Mouse (Mus musculus) lung, embryonic 16.5 days (tissue): ENCODE data around the gene Hlcs. TPM values are rescaled to one million over a fixed set of nuclear protein-coding genes. Genes with fewer than 3 reads are reported as not detected.

Experiments used
- ATAC-seq: fragments of 200-750 bp; cut with Nextera tagmentation; 2 replicates; pipeline ENCODE4 v1.8.0; 2017; ENCODE audit warnings: low read depth, mild to moderate bottlenecking, moderate library complexity
- H3K27ac ChIP-seq: fragments of 300-500 bp; sonication (generic); 2 replicates; pipeline ENCODE4 v1.5.1; 2014; ENCODE audit warnings: mild to moderate bottlenecking, control low read depth, low read length
- H3K27me3 ChIP-seq: fragments of 300-500 bp; sonication (generic); 2 replicates; pipeline ENCODE4 v1.6.1; 2014; ENCODE audit warnings: low read depth, low read length, mixed read lengths; ENCODE audit not compliant: control insufficient read depth, insufficient read depth
- H3K36me3 ChIP-seq: fragments of 300-500 bp; sonication (generic); 2 replicates; pipeline ENCODE4 v1.6.1; 2014; ENCODE audit warnings: low read length; ENCODE audit not compliant: control insufficient read depth, insufficient read depth
- H3K4me1 ChIP-seq: fragments of 300-500 bp; sonication (generic); replicated peaks from 2 replicates; pipeline ENCODE4 v1.6.1; 2014; ENCODE audit warnings: low read length, mixed read lengths; ENCODE audit not compliant: control insufficient read depth, insufficient read depth
- H3K4me2 ChIP-seq: fragments of 300-500 bp; sonication (generic); 2 replicates; pipeline ENCODE4 v1.6.1; 2014; ENCODE audit warnings: low read depth, low read length, control low read depth
- H3K4me3 ChIP-seq: fragments of 300-500 bp; sonication (generic); 2 replicates; pipeline ENCODE4 v1.5.1; 2014; ENCODE audit warnings: mild to moderate bottlenecking, low read length, control low read depth
- H3K9ac ChIP-seq: fragments of 300-500 bp; sonication (generic); 2 replicates; pipeline ENCODE4 v1.6.1; 2014; ENCODE audit warnings: low read length, control low read depth
- H3K9me3 ChIP-seq: fragments of 300-500 bp; sonication (generic); 2 replicates; pipeline ENCODE4 v1.6.1; 2016; ENCODE audit warnings: low read length; ENCODE audit not compliant: control insufficient read depth
- WGBS: fragments of 180-500 bp; shearing (Covaris S2); extraction: QIAGEN DNeasy Blood & Tissue Kit; methylation state at CpG from one replicate; pipeline ENCODE4 v1.1.7; 2014; 5-methylcytosine and 5-hydroxymethylcytosine counted together
- polyA plus RNA-seq: library from polyadenylated mRNA; unstranded; fragments of >200 nt; fragmentation: Nextera tagmentation; extraction: Ambion mirVana; gene quantifications from 2 replicates; pipeline ENCODE4 v1.2.1, GENCODE M21; 2015

Hlcs gene
- polyA plus RNA-seq, 1 experiment from 2014 or later: 7.5 TPM

GRCm38 (mm10) chr16:94283972-94284371 lies 29.4 kb downstream of the Hlcs start:
- Histone ChIP-seq H3K36me3 (peaks cover 2% of the 10 kb centered on the region; the same call in 1 of the 2 replicates), H3K27me3 (no peaks in the 10 kb centered on the region), H3K4me1 (peaks cover under 1% of the 10 kb centered on the region), H3K4me3 (no peak overlapping the region), H3K4me2 (no peak overlapping the region), H3K9me3 (no peaks in the 10 kb centered on the region), H3K9ac (no peak overlapping the region), H3K27ac (no peak overlapping the region)
- 90% methylated on average over 3 of the region's 3 CpGs for WGBS
- ATAC-seq: no peak

DNA sequence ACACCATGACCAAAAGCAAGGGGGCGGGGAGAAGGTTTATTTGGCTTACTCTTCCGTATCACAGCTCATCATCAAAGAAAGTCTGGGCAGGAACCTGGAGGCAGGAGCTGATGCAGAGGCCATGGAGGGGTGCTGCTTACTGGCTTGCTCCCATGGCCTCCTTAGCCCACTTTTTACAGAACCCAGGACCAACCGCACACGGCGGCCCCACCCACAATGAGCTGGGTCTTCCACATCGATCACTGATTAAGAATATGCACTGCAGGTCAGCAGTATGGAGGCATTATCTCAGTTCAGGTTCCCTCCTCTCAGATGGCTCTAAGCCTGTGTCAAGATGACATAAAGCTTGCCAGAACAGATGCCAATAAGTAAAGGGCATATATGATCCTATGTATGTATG lies 42.5 kb downstream of the Hlcs start:
- no peak overlapping the region for H3K27ac ChIP-seq
- no peak overlapping the region for H3K4me2 ChIP-seq
- H3K4me1 ChIP-seq: no peaks in the 10 kb centered on the region
- H3K4me3 ChIP-seq: no peak overlapping the region
- ATAC-seq: no peak
- H3K9me3 ChIP-seq: no peaks in the 10 kb centered on the region
- H3K27me3 ChIP-seq: no peaks in the 10 kb centered on the region
- WGBS: 84% methylated on average over 6 of the region's 6 CpGs
- H3K9ac ChIP-seq: no peak overlapping the region
- H3K36me3 ChIP-seq: no peaks in the 10 kb centered on the region

DNA sequence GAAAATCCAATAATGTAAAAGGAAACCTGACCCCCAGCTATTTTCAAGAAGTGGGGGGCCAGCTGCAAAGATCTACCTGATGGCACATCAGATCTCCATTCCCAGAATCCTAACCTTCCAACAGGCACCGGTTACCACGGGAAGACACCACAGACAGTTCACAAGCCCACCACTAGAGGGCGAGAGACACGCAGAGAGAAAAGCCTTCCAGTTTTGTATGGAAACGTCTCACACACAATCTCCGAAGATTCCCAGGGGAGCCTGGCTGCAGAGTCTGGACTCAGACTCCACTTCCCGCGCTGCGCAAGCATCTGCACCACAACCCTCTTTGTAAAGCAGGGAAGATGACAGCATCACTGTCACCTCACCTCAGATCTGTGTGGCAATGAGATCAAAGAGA lies 43.7 kb downstream of the Hlcs start:
- no peaks in the 10 kb centered on the region for H3K9me3 ChIP-seq
- WGBS: 1% methylated on average over 9 of the region's 9 CpGs
- peak overlapping the region; percentile 45 for H3K4me2 ChIP-seq
- H3K36me3 ChIP-seq: no peaks in the 10 kb centered on the region
- H3K27ac ChIP-seq: no peak overlapping the region
- peaks cover 2% of the 10 kb centered on the region for H3K4me1 ChIP-seq
- H3K4me3 ChIP-seq: 0 out of 2 replicates have a peak overlapping the region, but pooled peaks have one; percentile 17
- 0 out of 2 replicates have a peak overlapping the region, but pooled peaks have one; percentile 29 for H3K9ac ChIP-seq
- H3K27me3 ChIP-seq: no peaks in the 10 kb centered on the region
- ATAC-seq: peak; percentile 52

DNA sequence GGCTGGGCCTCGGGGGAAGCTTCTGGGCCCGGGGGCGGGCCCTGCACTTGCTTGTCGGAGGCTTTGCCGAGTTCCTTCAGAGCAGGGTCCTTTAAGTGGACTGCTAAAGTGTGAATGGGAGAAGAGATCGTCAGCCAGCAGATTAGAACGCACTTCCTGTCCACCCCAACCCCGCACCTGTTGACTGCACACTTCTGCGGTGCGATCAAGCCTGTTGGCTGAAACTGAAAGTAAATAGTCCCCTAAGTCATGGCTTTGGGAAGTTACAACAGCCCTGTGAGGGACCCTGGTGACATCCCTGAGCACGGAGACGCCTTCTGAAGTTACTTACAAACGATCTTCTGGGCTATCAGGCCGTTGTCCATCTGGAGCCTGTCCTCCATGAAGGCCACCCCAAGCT lies 45.2 kb downstream of the Hlcs start:
- no peaks in the 10 kb centered on the region for H3K9me3 ChIP-seq
- H3K27ac ChIP-seq: no peak overlapping the region
- peaks cover 5% of the 10 kb centered on the region for H3K4me1 ChIP-seq
- 71% methylated on average over 14 of the region's 14 CpGs for WGBS
- H3K27me3 ChIP-seq: no peaks in the 10 kb centered on the region
- no peak overlapping the region for H3K9ac ChIP-seq
- ATAC-seq: no peak
- no peak overlapping the region for H3K4me2 ChIP-seq
- no peaks in the 10 kb centered on the region for H3K36me3 ChIP-seq
- no peak overlapping the region for H3K4me3 ChIP-seq

DNA sequence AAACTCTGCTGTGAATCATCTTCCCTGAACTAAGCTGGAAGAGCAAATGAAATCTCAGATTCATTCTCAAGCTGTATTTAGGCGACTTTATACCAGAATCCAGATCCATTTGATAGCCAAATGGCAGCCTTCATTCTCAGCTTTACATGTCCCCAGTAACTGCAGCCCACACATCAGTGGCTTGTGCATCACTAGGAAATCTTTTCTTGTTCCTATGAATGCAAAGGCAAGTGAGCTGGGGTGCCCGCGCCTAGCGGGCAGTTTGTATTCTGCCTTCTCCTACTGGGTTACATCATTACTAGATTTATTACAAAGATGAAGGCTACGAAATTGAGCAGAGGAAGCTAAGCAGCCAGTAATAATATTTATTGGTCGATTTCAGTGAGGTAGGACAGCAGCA lies 48.8 kb downstream of the Hlcs start:
- no peaks in the 10 kb centered on the region for H3K36me3 ChIP-seq
- H3K4me3 ChIP-seq: no peak overlapping the region
- ATAC-seq: no peak
- H3K4me2 ChIP-seq: 0 out of 2 replicates have a peak overlapping the region, but pooled peaks have one; percentile 30
- H3K4me1 ChIP-seq: peaks cover 5% of the 10 kb centered on the region
- no peak overlapping the region for H3K9ac ChIP-seq
- H3K27me3 ChIP-seq: no peaks in the 10 kb centered on the region
- H3K9me3 ChIP-seq: no peaks in the 10 kb centered on the region
- no peak overlapping the region for H3K27ac ChIP-seq
- 62% methylated on average over 6 of the region's 6 CpGs for WGBS

DNA sequence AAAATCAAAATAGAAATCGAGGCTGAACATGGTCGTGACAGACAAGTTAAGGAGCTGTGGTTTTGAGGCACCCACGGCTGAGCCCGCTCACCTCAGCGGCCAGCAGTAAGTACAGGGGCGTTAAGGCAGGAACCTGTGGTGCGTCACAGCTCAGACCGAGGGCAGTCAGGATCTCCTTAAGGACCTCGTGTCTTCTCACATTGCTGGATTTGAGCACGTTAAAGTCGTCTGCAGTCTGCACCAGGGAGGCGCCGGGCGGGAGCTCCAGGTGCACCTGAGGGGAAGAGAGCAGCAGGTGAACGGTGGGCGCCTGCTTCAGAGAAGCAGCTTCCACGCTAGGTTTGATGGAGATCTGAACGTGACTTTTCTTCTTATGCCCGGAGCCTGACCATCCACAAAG lies 50.9 kb downstream of the Hlcs start:
- 88% methylated on average over 19 of the region's 19 CpGs for WGBS
- no peak overlapping the region for H3K4me3 ChIP-seq

DNA sequence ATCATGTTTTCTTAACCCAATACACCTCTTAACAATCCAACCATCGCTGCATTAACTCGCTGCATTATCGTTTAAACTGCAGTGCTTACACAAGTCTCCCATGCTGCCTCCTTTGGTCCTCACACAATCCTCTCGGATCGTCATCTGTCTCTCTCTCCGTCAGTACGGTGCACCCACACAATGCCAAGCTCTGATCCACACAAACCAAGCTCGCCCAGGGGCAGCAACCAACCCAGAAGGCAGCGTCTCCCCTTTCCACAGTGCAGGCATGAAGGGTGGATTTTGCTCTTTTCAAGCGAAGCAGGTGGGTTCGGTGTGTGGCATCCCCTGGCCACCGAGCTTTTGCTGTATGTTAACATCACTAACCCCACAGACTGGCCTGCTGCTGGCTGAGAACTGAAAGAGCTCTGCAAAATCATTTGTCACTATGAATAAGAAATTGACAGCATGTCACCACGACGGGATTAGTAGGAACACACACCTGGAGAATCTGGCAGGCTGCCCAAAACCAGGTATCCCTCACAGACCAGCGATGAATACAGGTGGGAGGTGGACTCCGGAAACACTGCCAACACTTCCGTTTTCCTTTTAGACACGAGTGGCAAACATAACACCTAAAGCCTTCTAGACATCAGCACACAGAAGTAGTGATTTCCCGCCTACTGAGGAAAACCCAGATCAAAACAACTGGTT lies 52.3 kb downstream of the Hlcs start:
- Histone ChIP-seq H3K27ac (no peak overlapping the region), H3K36me3 (no peaks in the 10 kb centered on the region), H3K9me3 (no peaks in the 10 kb centered on the region), H3K4me2 (no peak overlapping the region), H3K4me1 (peaks cover 5% of the 10 kb centered on the region), H3K9ac (no peak overlapping the region), H3K27me3 (no peaks in the 10 kb centered on the region), H3K4me3 (no peak overlapping the region)
- WGBS: 73% methylated on average over 19 of the region's 19 CpGs
- no peak for ATAC-seq

More for the DNA sequence above, 50.9 kb downstream of the Hlcs start:
- H3K27me3 ChIP-seq: no peaks in the 10 kb centered on the region
- no peaks in the 10 kb centered on the region for H3K9me3 ChIP-seq
- no peak overlapping the region for H3K4me2 ChIP-seq
- H3K9ac ChIP-seq: no peak overlapping the region
- H3K27ac ChIP-seq: no peak overlapping the region
- H3K36me3 ChIP-seq: no peaks in the 10 kb centered on the region
- H3K4me1 ChIP-seq: peaks cover 5% of the 10 kb centered on the region
- ATAC-seq: no peak

- no peak overlapping the region for H3K27ac ChIP-seq
- 33% methylated on average over 14 of the region's 14 CpGs for WGBS
- no peak overlapping the region for H3K9ac ChIP-seq
Observed at GRCm38 (mm10) chr16:94258366-94259310, 54.7 kb downstream of the Hlcs start.

GRCm38 (mm10) chr16:94255592-94255991 lies 57.8 kb downstream of the Hlcs start:
- 68% methylated on average over 4 of the region's 4 CpGs for WGBS

More at GRCm38 (mm10) chr16:94258366-94259310, 54.7 kb downstream of the Hlcs start:
- Histone ChIP-seq H3K4me1 (no peaks in the 10 kb centered on the region), H3K9me3 (no peaks in the 10 kb centered on the region), H3K27me3 (no peaks in the 10 kb centered on the region), H3K4me3 (no peak overlapping the region), H3K4me2 (no peak overlapping the region), H3K36me3 (no peaks in the 10 kb centered on the region)
- peak; percentile 79 for ATAC-seq

More at GRCm38 (mm10) chr16:94255592-94255991, 57.8 kb downstream of the Hlcs start:
- H3K4me2 ChIP-seq: no peak overlapping the region
- H3K27me3 ChIP-seq: no peaks in the 10 kb centered on the region
- no peak overlapping the region for H3K4me3 ChIP-seq
- H3K27ac ChIP-seq: no peak overlapping the region
- no peak overlapping the region for H3K9ac ChIP-seq
- H3K9me3 ChIP-seq: no peaks in the 10 kb centered on the region
- H3K4me1 ChIP-seq: no peaks in the 10 kb centered on the region
- H3K36me3 ChIP-seq: no peaks in the 10 kb centered on the region
- no peak for ATAC-seq
